Comparison of ENCODE assay signal across 15 mouse cellular contexts in the genomic region with DNA sequence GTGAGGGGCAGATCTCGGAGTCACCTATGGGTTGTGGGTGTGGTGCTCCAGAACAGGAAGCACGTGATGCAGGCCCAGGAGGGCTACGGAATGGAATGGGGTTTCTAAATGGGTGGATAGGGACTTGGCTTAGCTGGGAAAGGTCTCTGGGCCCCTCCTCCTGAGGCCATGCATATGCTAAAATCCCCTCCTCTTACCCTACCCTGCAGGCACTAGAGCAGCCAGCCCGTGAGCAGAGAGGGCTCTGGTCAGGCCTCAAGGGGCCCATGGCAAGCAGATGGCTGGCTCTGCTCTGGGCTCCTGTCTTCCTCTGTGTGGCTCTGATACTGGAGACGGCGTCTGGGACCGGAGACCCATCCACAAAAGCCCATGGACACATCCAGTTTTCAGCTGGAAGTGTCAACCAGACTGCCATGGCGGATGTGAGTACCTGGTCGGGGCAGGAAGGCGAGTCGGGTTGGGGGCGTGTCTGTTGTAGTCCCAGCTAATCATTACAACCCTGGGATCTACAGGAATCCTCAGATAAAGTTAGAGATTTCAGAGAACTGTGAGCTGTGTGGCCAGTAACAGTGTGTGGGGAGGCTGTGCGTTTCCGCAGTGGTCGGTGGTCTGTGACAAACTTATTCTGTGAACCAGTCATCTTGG. TPM values are rescaled to one million over a fixed set of nuclear protein-coding genes. Genes with fewer than 3 reads are reported as not detected.
DNase-seq lines count a peak whose midpoint lies in the region; ATAC-seq and TF ChIP-seq lines count a peak whose summit lies in the region.
"Had no signal": no experiment of that assay in that cellular context is flagged by ENCODE, and none has a peak within 500 bp of the region (broad histone marks: within the 10 kb centered on the region; RNA-seq: fewer than 3 reads in every experiment).

No protein-coding gene starts in this region.

- H3K9ac ChIP-seq in kidney, embryonic 16.5 days (replicated peaks; ENCODE audit: low read length) = 0 out of 2 replicates have a peak overlapping the region, but pooled peaks have one; percentile 3
- H3K9ac ChIP-seq in liver, embryonic 16.5 days (ENCODE audit: low read depth, low read length) = no peak overlapping the region; the same call in 1 of the 2 replicates
- H3K9ac ChIP-seq: lung, embryonic 14.5 days had no signal

- H3K27ac ChIP-seq in cerebellum, adult 2 months (ENCODE audit: insufficient read depth, low read length) = no peak overlapping the region
- H3K27ac ChIP-seq in kidney, embryonic 16.5 days (ENCODE audit: low read length) = peak overlapping the region; percentile 59
- H3K27ac ChIP-seq in liver, embryonic 16.5 days (ENCODE audit: low read length) = no peak overlapping the region

- H3K4me3 ChIP-seq in cerebellum, adult 2 months (replicated peaks; ENCODE audit: insufficient read depth, low read depth, low read length) = no peak overlapping the region
- peak overlapping the region; percentile 14 for H3K4me3 ChIP-seq in megakaryocyte, embryonic 14.5 days (replicated peaks)
- H3K4me3 ChIP-seq in kidney, embryonic 16.5 days (ENCODE audit: low read length) = no peak overlapping the region
- H3K4me3 ChIP-seq in liver, embryonic 16.5 days (ENCODE audit: low read depth, low read length) = peak overlapping the region; percentile 22

- H3K27me3 ChIP-seq in cerebellum, adult 2 months (ENCODE audit: control insufficient read depth, insufficient read depth, low read length) = no peaks in the 10 kb centered on the region
- no peaks in the 10 kb centered on the region for H3K27me3 ChIP-seq in megakaryocyte, embryonic 14.5 days (replicated peaks)
- no peaks in the 10 kb centered on the region for H3K27me3 ChIP-seq in kidney, embryonic 16.5 days (ENCODE audit: insufficient read depth, low read length)
- no peaks in the 10 kb centered on the region; the same call in 1 of the 2 replicates for H3K27me3 ChIP-seq in liver, embryonic 16.5 days (ENCODE audit: control insufficient read depth, insufficient read depth, low read depth, low read length)

- H3K9me3 ChIP-seq in megakaryocyte, embryonic 14.5 days = peaks cover 3% of the 10 kb centered on the region
- H3K9me3 ChIP-seq in kidney, embryonic 16.5 days (ENCODE audit: low read length) = peaks cover 2% of the 10 kb centered on the region; the same call in 1 of the 2 replicates
- no peaks in the 10 kb centered on the region for H3K9me3 ChIP-seq in liver, embryonic 16.5 days (replicated peaks; ENCODE audit: control insufficient read depth, low read length)

- ATAC-seq in megakaryocyte, adult 5-6 weeks (ENCODE audit: poor library complexity, severe bottlenecking) = no peak
- ATAC-seq in kidney, embryonic 16.5 days (ENCODE audit: low FRiP score, low TSS enrichment) = peak; percentile 10; the same call in 1 of the 2 replicates
- no peak for ATAC-seq in liver, embryonic 16.5 days (ENCODE audit: low read depth)

- WGBS in cerebellum, adult 2 months = 69% methylated on average over 15 of the region's 15 CpGs
- WGBS in kidney, embryonic 16.5 days = 42% methylated on average over 15 of the region's 15 CpGs
- WGBS in liver, embryonic 16.5 days (ENCODE audit: insufficient replicate concordance) = 67% methylated on average over 15 of the region's 15 CpGs

- DNase-seq in cerebellum, adult 9-11 months = peak; percentile 31
- no peak for DNase-seq in cerebellum, adult 2 months
- no peak for DNase-seq in layer of hippocampus, adult 8-10 months (ENCODE audit: low spot score in 2 of 2)
- no peak for DNase-seq in T-cell, adult 2 months (ENCODE audit: low spot score)
- DNase-seq: cerebellum, postnatal 36 days; heart, adult 18-20 months; lung, embryonic 14.5 days; thymus, postnatal 14 days had no signal

- peak overlapping the region; percentile 7 for H3K4me2 ChIP-seq in kidney, embryonic 16.5 days (replicated peaks; ENCODE audit: low read depth, low read length)
- peak overlapping the region; percentile 36 for H3K4me2 ChIP-seq in liver, embryonic 16.5 days (ENCODE audit: low read depth, low read length)
- H3K4me2 ChIP-seq: lung, embryonic 14.5 days had no signal

- H3K4me1 ChIP-seq in cerebellum, adult 2 months (ENCODE audit: control insufficient read depth, insufficient read depth, low read length) = no peaks in the 10 kb centered on the region
- H3K4me1 ChIP-seq in megakaryocyte, embryonic 14.5 days = peaks cover 80% of the 10 kb centered on the region
- H3K4me1 ChIP-seq in kidney, embryonic 16.5 days (ENCODE audit: insufficient read depth, low read length) = peaks cover 44% of the 10 kb centered on the region
- peaks cover 39% of the 10 kb centered on the region for H3K4me1 ChIP-seq in liver, embryonic 16.5 days (ENCODE audit: control insufficient read depth, low read depth, low read length)

- TF ChIP-seq CTCF in cerebellum, adult 2 months (IDR thresholded peaks at IDR 0.05; ENCODE audit: borderline replicate concordance, insufficient read depth, low read depth, low read length) = no peak

- peaks cover 30% of the 10 kb centered on the region for H3K36me3 ChIP-seq in megakaryocyte, embryonic 14.5 days (replicated peaks; ENCODE audit: low read length)
- H3K36me3 ChIP-seq in kidney, embryonic 16.5 days (ENCODE audit: insufficient read depth, low read length) = no peaks in the 10 kb centered on the region
- no peaks in the 10 kb centered on the region for H3K36me3 ChIP-seq in liver, embryonic 16.5 days (ENCODE audit: control insufficient read depth, insufficient read depth)

- TF ChIP-seq POLR2A in cerebellum, adult 2 months (IDR thresholded peaks at IDR 0.05; ENCODE audit: borderline replicate concordance, insufficient read depth, low read length) = no peak

RNA-seq across cellular contexts. Expression of a gene that starts 2.1 kb away (rescaled TPM):
- polyA plus RNA-seq in cerebellum, adult 2 months (2012; rRNA removed) = 8.2 TPM in 2 replicates
- 3.0 and 5.3 TPM in 2 replicates for polyA plus RNA-seq in megakaryocyte, embryonic 14.5 days (2012; ENCODE audit: insufficient read depth, low replicate concordance)
- total RNA-seq in megakaryocyte, adult 5-6 weeks (2015) = 31.7 and 36.8 TPM in 2 replicates
- total RNA-seq in megakaryocyte, adult 5-6 weeks (2017) = 44.1 and 60.5 TPM in 2 replicates
- polyA plus RNA-seq in kidney, embryonic 16.5 days (2015; fragmentation: Nextera tagmentation; extraction: Ambion mirVana) = 10.1 and 14.2 TPM in 2 replicates
- 9.2 TPM in 2 replicates for polyA plus RNA-seq in liver, embryonic 16.5 days (2015; fragmentation: Nextera tagmentation; extraction: Ambion mirVana)
- total RNA-seq in layer of hippocampus, adult 8-10 months (2022) = 10 to 100 TPM in 1 of 4 experiments, 1 to 10 TPM in 3; 9.6 to 10.8 (median 9.8) TPM

RNA-seq across cellular contexts. Expression of a gene that starts 9.6 kb away (rescaled TPM):
- polyA plus RNA-seq in cerebellum, adult 2 months (2012; rRNA removed) = 49.0 and 53.5 TPM in 2 replicates
- polyA plus RNA-seq in megakaryocyte, embryonic 14.5 days (2012; ENCODE audit: insufficient read depth, low replicate concordance) = 17.5 and 24.3 TPM in 2 replicates
- 7.8 and 10.5 TPM in 2 replicates for total RNA-seq in megakaryocyte, adult 5-6 weeks (2015)
- 7.9 and 10.2 TPM in 2 replicates for total RNA-seq in megakaryocyte, adult 5-6 weeks (2017)
- polyA plus RNA-seq in kidney, embryonic 16.5 days (2015; fragmentation: Nextera tagmentation; extraction: Ambion mirVana) = 54.9 and 57.3 TPM in 2 replicates
- polyA plus RNA-seq in liver, embryonic 16.5 days (2015; fragmentation: Nextera tagmentation; extraction: Ambion mirVana) = 16.7 and 19.0 TPM in 2 replicates
- total RNA-seq in layer of hippocampus, adult 8-10 months (2022) = 10 to 100 TPM; 57.9 to 76.5 (median 66.5) TPM

RNA-seq across cellular contexts. Expression of a gene that starts 36.7 kb away (rescaled TPM):
- 0.36 and 0.52 TPM in 2 replicates for polyA plus RNA-seq in cerebellum, adult 2 months (2012; rRNA removed)
- not detected in 2 replicates for polyA plus RNA-seq in megakaryocyte, embryonic 14.5 days (2012; ENCODE audit: insufficient read depth, low replicate concordance)
- not detected in 2 replicates for total RNA-seq in megakaryocyte, adult 5-6 weeks (2015)
- total RNA-seq in megakaryocyte, adult 5-6 weeks (2017) = not detected in 2 replicates
- not detected in 2 replicates for polyA plus RNA-seq in kidney, embryonic 16.5 days (2015; fragmentation: Nextera tagmentation; extraction: Ambion mirVana)
- polyA plus RNA-seq in liver, embryonic 16.5 days (2015; fragmentation: Nextera tagmentation; extraction: Ambion mirVana) = 3.2 and 4.3 TPM in 2 replicates
- under 1 TPM in 2 of 4 experiments, not detected in 2; 0.82 to 0.91 TPM for total RNA-seq in layer of hippocampus, adult 8-10 months (2022)
- total RNA-seq: left cerebral cortex, adult 18-20 months had no signal
- polyA plus RNA-seq: brain, embryonic 14.5 days; forebrain, embryonic 11.5 days; lung, embryonic 14.5 days had no signal

RNA-seq across cellular contexts. Expression of a gene that starts 40.4 kb away (rescaled TPM):
- 13.6 and 16.7 TPM in 2 replicates for polyA plus RNA-seq in cerebellum, adult 2 months (2012; rRNA removed)
- polyA plus RNA-seq in megakaryocyte, embryonic 14.5 days (2012; ENCODE audit: insufficient read depth, low replicate concordance) = 1.3 and 5.3 TPM in 2 replicates
- total RNA-seq in megakaryocyte, adult 5-6 weeks (2015) = 0.49 TPM in 1 of 2 replicates, not detected in the other
- 0.55 and 0.61 TPM in 2 replicates for total RNA-seq in megakaryocyte, adult 5-6 weeks (2017)
- 13.3 and 15.3 TPM in 2 replicates for polyA plus RNA-seq in kidney, embryonic 16.5 days (2015; fragmentation: Nextera tagmentation; extraction: Ambion mirVana)
- 6.5 and 8.2 TPM in 2 replicates for polyA plus RNA-seq in liver, embryonic 16.5 days (2015; fragmentation: Nextera tagmentation; extraction: Ambion mirVana)
- 10 to 100 TPM in 3 of 4 experiments, 1 to 10 TPM in 1; 7.5 to 11.6 (median 10.6) TPM for total RNA-seq in layer of hippocampus, adult 8-10 months (2022)

Comparison
In these comparisons a context has a peak if more than half of its experiments do, and no peak if none do; other contexts are left out.
1. H3K4me3 ChIP-seq: peak in megakaryocyte, embryonic 14.5 days (single experiment) and liver, embryonic 16.5 days (single experiment); none in cerebellum, adult 2 months (single experiment) and kidney, embryonic 16.5 days (single experiment).